Mouse (Mus musculus) intestine, embryonic 16.5 days (tissue): ENCODE measurements at regions not wholly inside any gene's neighbourhood (a gene's known extent, or its start where the extent isn't known, plus 50 kb on each side); places are given as distances from the start of the nearest gene placed in this dataset.

Experiments
- ATAC-seq: fragments of 200-750 bp; cut with Nextera tagmentation; 2 replicates; pipeline ENCODE4 v1.8.0; 2017; ENCODE audit warnings: moderate TSS enrichment, moderate library complexity
- H3K27ac ChIP-seq: fragments of 300-500 bp; sonication (generic); 2 replicates; pipeline ENCODE4 v1.5.1; 2014; ENCODE audit warnings: mild to moderate bottlenecking, low read length
- H3K27me3 ChIP-seq: fragments of 300-500 bp; sonication (generic); replicated peaks from 2 replicates; pipeline ENCODE4 v1.6.1; 2014; ENCODE audit warnings: low read length, control low read depth, mixed read lengths; ENCODE audit not compliant: control insufficient read depth, insufficient read depth
- H3K36me3 ChIP-seq: fragments of 300-500 bp; sonication (generic); 2 replicates; pipeline ENCODE4 v1.6.1; 2014; ENCODE audit warnings: low read length, control low read depth; ENCODE audit not compliant: control insufficient read depth, insufficient read depth
- H3K4me1 ChIP-seq: fragments of 300-500 bp; sonication (generic); 2 replicates; pipeline ENCODE4 v1.6.1; 2014; ENCODE audit warnings: low read length, control low read depth, mixed read lengths; ENCODE audit not compliant: control insufficient read depth, insufficient read depth
- H3K4me2 ChIP-seq: fragments of 300-500 bp; sonication (generic); 2 replicates; pipeline ENCODE4 v1.6.1; 2014; ENCODE audit warnings: low read depth, low read length, control low read depth
- H3K4me3 ChIP-seq: fragments of 300-500 bp; sonication (generic); 2 replicates; pipeline ENCODE4 v1.5.1; 2014; ENCODE audit warnings: mild to moderate bottlenecking, low read length
- H3K9ac ChIP-seq: fragments of 300-500 bp; sonication (generic); 2 replicates; pipeline ENCODE4 v1.6.1; 2014; ENCODE audit warnings: low read depth, low read length
- H3K9me3 ChIP-seq: fragments of 300-500 bp; sonication (generic); 2 replicates; pipeline ENCODE4 v1.6.1; 2016; ENCODE audit warnings: low read length, control low read depth; ENCODE audit not compliant: control insufficient read depth
- WGBS: fragments of 180-500 bp; shearing (Covaris S2); extraction: QIAGEN DNeasy Blood & Tissue Kit; methylation state at CpG from one replicate; pipeline ENCODE4 v1.1.7; 2014; 5-methylcytosine and 5-hydroxymethylcytosine counted together

GRCm38 (mm10) chr15:10866794-10867193 is 85.3 kb upstream of the C1qtnf3 start:
- ATAC-seq = no peak
- no peak overlapping the region for H3K27ac ChIP-seq
- no peak overlapping the region for H3K4me2 ChIP-seq
- H3K4me1 ChIP-seq = no peaks in the 10 kb centered on the region; the same call in 1 of the 2 replicates
- no peaks in the 10 kb centered on the region for H3K27me3 ChIP-seq
- 53% methylated on average over 5 of the region's 5 CpGs for WGBS
- H3K9ac ChIP-seq = no peak overlapping the region
- no peaks in the 10 kb centered on the region for H3K36me3 ChIP-seq
- no peak overlapping the region for H3K4me3 ChIP-seq
- H3K9me3 ChIP-seq = no peaks in the 10 kb centered on the region

DNA sequence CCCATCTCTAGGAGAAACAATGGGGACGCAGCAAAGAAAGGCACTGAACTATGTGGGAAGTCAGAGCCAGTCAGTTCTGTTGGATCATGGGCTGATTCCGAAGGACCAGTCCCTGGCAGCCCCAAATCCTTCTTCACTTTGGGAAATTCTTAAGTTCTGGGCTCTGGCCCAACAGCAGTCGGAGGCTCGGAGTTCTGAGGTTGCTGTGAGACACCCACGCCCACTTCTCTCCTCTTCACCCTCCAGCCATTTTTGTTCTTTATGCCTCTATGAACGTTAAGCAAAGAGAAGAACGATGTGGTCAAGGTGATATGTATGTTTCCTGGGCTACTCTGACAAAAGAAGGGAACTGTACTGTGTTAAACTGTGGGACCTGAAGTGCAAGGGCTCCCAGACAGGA is 84.0 kb upstream of the C1qtnf3 start:
- WGBS = 79% methylated on average over 7 of the region's 7 CpGs
- H3K27me3 ChIP-seq = no peaks in the 10 kb centered on the region
- no peak overlapping the region for H3K27ac ChIP-seq
- H3K4me3 ChIP-seq = no peak overlapping the region
- no peaks in the 10 kb centered on the region for H3K9me3 ChIP-seq
- H3K4me2 ChIP-seq = no peak overlapping the region
- ATAC-seq = peak; percentile 6; the same call in 1 of the 2 replicates
- no peaks in the 10 kb centered on the region for H3K36me3 ChIP-seq
- no peak overlapping the region for H3K9ac ChIP-seq
- no peaks in the 10 kb centered on the region; the same call in 1 of the 2 replicates for H3K4me1 ChIP-seq

- Histone ChIP-seq H3K9ac (no peak overlapping the region), H3K4me2 (no peak overlapping the region), H3K27ac (no peak overlapping the region), H3K4me1 (no peaks in the 10 kb centered on the region; the same call in 1 of the 2 replicates), H3K36me3 (no peaks in the 10 kb centered on the region), H3K27me3 (no peaks in the 10 kb centered on the region), H3K4me3 (no peak overlapping the region), H3K9me3 (no peaks in the 10 kb centered on the region)
- WGBS = 67% methylated on average over 14 of the region's 14 CpGs
- ATAC-seq = peak; percentile 24; the same call in 1 of the 2 replicates
Observed at GRCm38 (mm10) chr15:10868716-10869585, 83.2 kb upstream of the C1qtnf3 start.

GRCm38 (mm10) chr15:10869879-10870278 is 82.3 kb upstream of the C1qtnf3 start:
- H3K4me2 ChIP-seq = no peak overlapping the region
- ATAC-seq = no peak

DNA sequence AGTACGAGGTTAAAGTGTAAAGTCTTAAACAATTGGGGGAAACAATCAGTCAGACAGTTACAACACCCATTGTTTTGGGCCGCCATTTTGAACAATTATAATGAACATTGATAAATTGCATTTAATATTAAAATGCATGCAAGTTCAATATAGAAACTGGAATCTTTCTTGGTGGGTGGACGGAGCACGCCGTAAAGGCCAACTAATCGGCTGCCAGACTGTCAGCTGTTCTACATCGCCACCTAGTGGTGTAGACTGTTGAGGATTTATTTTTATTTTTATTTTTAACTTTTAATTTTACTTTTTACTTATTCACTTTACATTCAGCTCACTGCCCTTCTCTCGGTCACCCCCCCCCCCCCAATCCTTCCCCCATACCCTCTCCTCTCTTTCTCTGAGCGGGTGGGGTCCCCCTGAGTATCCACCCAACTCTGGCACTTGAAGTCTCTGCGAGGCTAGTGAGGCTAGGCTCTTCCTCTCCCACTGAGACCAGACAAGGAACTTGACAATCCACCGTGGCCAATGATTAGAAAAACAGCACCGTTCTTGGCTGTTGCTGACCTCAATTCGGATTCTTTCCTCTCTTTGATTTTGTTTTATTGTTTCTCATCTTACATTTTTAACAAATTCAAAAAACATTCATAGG is 79.7 kb upstream of the C1qtnf3 start:
- Histone ChIP-seq H3K4me3 (no peak overlapping the region), H3K36me3 (no peaks in the 10 kb centered on the region), H3K27me3 (no peaks in the 10 kb centered on the region), H3K4me1 (no peaks in the 10 kb centered on the region), H3K4me2 (no peak overlapping the region), H3K9ac (no peak overlapping the region), H3K27ac (no peak overlapping the region), H3K9me3 (no peaks in the 10 kb centered on the region)
- ATAC-seq = peak; percentile 51; the same call in 1 of the 2 replicates
- WGBS = 16% methylated on average over 13 of the region's 13 CpGs

More at GRCm38 (mm10) chr15:10869879-10870278, 82.3 kb upstream of the C1qtnf3 start:
- no peaks in the 10 kb centered on the region for H3K36me3 ChIP-seq
- H3K4me1 ChIP-seq = no peaks in the 10 kb centered on the region
- H3K4me3 ChIP-seq = no peak overlapping the region
- H3K27me3 ChIP-seq = no peaks in the 10 kb centered on the region
- WGBS = 55% methylated on average over 13 of the region's 13 CpGs
- no peak overlapping the region for H3K27ac ChIP-seq
- H3K9me3 ChIP-seq = no peaks in the 10 kb centered on the region
- H3K9ac ChIP-seq = no peak overlapping the region

DNA sequence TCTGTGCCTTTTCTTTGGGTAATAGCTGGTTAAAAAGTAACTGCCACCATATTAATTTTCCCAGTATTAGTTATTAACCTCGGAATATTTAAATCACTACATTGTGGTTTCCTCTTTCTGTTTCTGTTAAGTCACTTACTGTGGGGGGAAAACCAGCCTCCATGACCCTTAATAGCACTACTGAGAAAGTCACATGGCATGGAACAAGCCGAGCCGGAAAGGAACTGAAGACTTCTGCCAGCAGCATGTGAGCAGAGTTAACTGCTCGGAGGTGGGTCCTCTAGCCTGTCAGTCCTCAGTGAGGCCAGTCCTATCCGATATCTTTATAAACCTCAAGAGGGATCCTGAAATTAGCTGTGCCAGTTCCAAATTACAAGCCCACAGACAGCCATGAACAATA is 75.8 kb upstream of the C1qtnf3 start:
- Histone ChIP-seq H3K9me3 (no peaks in the 10 kb centered on the region), H3K9ac (no peak overlapping the region), H3K4me1 (no peaks in the 10 kb centered on the region), H3K27ac (no peak overlapping the region), H3K4me2 (no peak overlapping the region), H3K27me3 (no peaks in the 10 kb centered on the region), H3K4me3 (no peak overlapping the region), H3K36me3 (no peaks in the 10 kb centered on the region)
- ATAC-seq = no peak
- WGBS = 62% methylated on average over 5 of the region's 5 CpGs

DNA sequence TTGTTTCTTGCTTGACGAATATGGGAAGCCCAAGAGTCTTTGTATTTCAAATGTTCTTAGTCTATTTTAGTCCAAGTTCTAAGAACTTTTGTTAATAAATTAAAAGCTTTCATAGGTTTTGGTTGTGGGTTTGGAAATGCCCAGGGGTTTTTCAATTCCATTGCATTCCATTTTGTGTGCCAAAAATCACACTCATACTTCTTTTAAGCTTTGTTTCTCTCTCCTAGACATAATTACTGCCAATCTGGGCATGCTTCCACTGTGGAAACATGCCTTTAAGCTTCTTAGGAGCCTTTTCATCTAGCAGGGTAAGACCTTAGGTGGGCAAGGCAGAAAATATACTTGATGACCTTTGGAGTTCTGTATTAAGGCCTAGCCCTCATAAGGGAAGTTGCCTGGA is 70.4 kb upstream of the C1qtnf3 start:
- H3K27me3 ChIP-seq = no peaks in the 10 kb centered on the region
- no peaks in the 10 kb centered on the region for H3K36me3 ChIP-seq
- H3K4me3 ChIP-seq = no peak overlapping the region
- no peak overlapping the region for H3K4me2 ChIP-seq
- no peaks in the 10 kb centered on the region for H3K4me1 ChIP-seq
- no peak for ATAC-seq
- no peak overlapping the region for H3K27ac ChIP-seq
- WGBS = 90% methylated on average over 1 of the region's 1 CpGs
- H3K9ac ChIP-seq = no peak overlapping the region
- peaks cover 9% of the 10 kb centered on the region for H3K9me3 ChIP-seq

DNA sequence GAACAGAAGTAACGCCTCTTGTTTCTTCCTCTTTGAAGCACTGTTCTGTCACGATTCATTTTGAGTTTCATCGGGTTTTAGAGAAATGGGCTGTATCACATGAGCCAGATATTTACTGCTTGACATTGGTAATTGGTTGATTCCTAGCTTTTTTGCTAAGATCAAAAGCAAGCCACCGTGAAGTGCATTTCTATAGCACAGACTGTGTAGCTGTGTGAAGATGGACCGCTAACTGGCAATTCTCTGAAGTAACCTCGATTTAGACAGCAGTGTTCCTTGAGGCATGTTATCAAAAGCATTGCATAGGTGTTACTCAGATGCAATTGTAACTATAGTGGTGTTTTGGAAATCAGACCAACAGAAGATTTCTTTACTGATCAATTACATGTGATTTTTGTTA is 64.1 kb upstream of the C1qtnf3 start:
- no peak overlapping the region for H3K9ac ChIP-seq
- no peak overlapping the region for H3K4me2 ChIP-seq
- H3K27ac ChIP-seq = no peak overlapping the region
- WGBS = 89% methylated on average over 6 of the region's 6 CpGs
- peaks cover 9% of the 10 kb centered on the region for H3K9me3 ChIP-seq
- ATAC-seq = no peak
- H3K4me3 ChIP-seq = no peak overlapping the region
- H3K4me1 ChIP-seq = peaks cover 6% of the 10 kb centered on the region; the same call in 1 of the 2 replicates
- H3K27me3 ChIP-seq = no peaks in the 10 kb centered on the region
- no peaks in the 10 kb centered on the region for H3K36me3 ChIP-seq

DNA sequence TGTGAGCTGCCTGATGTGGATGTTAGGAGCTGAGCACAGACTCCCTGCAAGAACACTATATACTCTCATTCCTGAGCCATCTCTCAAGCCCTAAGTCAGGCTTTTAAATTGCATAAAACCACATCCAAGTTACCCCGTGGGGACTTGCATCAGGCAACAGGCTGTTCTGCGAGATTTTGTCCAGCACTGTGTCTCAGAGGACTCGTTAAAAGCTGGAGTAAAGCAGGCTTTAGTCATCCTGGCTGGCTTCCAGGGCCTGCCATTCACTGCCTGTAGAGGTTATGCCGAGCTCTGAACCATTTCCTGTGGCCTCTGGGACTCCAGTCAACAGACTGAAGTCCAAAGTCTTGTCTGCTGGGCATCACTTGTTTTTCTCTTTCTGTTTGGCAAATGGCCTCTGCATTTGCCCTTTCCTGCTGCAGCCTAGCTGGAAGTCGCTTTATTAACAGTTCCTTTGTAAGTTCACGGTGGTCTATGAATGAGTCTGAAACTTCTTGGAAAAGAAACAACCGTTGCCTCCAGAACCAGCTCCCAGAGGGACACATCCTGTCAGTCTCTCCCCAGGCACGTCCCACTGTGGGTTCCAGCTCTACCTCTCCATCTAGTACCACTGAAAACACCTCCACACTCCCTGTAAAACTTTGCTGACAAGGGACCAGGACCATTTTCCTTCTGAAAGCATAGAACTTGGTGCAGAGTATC is 61.8 kb upstream of the C1qtnf3 start:
- 38% methylated on average over 8 of the region's 8 CpGs for WGBS
- Histone ChIP-seq H3K9me3 (no peaks in the 10 kb centered on the region), H3K9ac (no peak overlapping the region), H3K27me3 (no peaks in the 10 kb centered on the region), H3K36me3 (no peaks in the 10 kb centered on the region), H3K4me2 (no peak overlapping the region), H3K4me3 (no peak overlapping the region), H3K4me1 (peaks cover 6% of the 10 kb centered on the region; the same call in 1 of the 2 replicates), H3K27ac (peak overlapping the region; percentile 6; the same call in 1 of the 2 replicates)
- peak; percentile 95 for ATAC-seq
